Mouse (Mus musculus) small intestine, adult 2 months (tissue): ENCODE data around the gene Lamp1.

ENCODE experiments used
- CTCF ChIP-seq: fragments of 200-500 bp; IDR thresholded peaks from 2 replicates; pipeline ENCODE4 v1.5.1; 2012; ENCODE audit warnings: low read depth, mild to moderate bottlenecking, control low read depth, inconsistent platforms, low read length, moderate library complexity, mixed read lengths; ENCODE audit not compliant: insufficient replicate concordance, insufficient read length; ENCODE audit errors: extremely low read depth
- POLR2A ChIP-seq: fragments of 200-500 bp; IDR thresholded peaks from 2 replicates; pipeline ENCODE4 v1.6.1; 2012; ENCODE audit warnings: low read depth, mild to moderate bottlenecking, control low read depth, inconsistent platforms, low read length, moderate library complexity

DNA sequence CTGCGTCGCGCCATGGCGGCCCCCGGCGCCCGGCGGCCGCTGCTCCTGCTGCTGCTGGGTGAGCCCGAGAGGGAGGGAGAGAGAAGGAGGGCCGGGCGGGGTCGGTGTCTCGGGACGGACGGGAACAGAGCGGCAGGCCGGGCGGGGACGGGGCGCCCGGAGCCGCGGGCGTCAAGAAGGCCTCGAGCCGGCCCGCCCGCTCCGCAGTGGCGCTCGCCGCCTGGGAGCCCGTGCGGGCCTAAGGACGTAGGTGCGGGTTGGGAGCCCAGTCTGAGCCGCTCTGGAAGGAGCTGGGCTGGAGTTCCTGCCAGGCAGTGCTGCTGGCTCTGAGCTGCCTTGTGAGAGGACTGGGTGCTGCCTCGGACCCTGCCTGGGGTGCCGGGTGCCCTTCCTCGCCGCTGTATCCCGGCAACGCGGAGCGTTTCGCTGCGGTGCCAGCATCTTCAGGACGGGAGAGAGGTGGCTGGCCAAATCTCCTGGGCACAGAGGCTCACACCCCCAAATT lies 468 bp downstream of the Lamp1 start:
- no peak for TF ChIP-seq POLR2A
- no peak for TF ChIP-seq CTCF
